Mouse (Mus musculus): Measurements from ENCODE around the gene Tmem254c.
"Not testable (repeated sequence)": the region's sequence is repeated elsewhere in the genome, so short reads cannot be mapped to it uniquely, and the experiment has no call there.

Gene Tmem254c

DNA sequence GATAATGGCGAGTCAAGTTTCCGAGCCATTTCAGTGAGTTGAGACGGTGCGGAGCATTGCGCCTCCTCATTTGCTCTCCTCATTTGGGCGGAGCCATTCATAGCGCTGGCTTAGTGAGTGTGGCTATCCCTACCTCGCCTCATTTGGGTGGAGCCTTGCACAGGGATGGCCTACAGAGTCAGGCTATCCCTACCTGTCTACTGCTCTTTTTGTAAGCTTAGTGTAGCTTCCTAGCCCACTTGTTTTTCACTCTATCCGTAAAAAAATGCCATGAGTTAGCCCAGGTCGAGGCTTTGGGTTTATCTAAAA, at the start of gene Tmem254c:
Tmem254c (minus strand) TSS at position 31 of the 309 bp plus-strand sequence.
- DNase-seq (ENCODE audit: low spot score in 2 of 2) = not testable (repeated sequence)

DNA sequence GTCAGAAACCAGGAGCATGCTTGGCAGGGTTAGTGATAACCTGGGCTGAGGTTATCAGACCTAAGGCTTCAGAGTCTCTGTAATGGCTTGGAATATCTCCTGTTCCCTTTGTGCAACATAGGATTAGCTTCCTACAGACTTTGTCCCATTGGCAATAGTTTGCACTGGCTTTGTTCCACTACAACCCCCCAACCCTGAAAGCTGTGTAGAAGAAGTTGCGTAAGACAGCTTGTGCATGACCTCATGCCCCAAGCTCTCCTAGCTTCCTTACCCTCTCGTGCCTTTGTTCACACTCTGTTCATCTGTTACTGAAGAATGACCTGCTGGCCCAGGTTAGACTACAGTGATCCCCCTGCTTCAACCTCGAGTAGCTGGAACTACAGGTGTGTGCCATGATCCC, 30.5 kb upstream of the Tmem254c start:
- DNase-seq (ENCODE audit: low spot score in 2 of 2) = not testable (repeated sequence)

DNA sequence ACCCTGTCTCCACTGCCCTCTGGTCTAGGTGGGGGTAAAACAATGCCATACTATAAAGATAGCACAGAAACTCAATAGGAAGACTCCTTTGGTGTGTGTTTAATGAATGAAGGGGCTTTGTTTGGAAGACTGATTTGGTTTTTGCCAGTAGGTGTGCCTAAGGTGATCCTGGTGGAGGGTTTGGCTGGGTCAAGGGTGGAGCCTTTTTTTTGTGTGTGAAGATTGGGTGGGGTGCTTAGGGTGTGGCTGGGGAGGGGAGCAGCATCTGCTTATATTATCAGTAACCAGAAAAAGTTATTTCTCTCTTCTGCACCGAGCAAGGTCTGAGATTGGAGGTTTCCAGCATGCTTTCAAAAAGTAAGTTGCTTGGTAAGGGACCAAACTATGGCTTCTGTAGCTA, 14.8 kb upstream of the Tmem254c start, which contains the start of gene Cphx3:
Cphx3 (plus strand) TSS at position 301 of the 400 bp plus-strand sequence.
- DNase-seq (ENCODE audit: low spot score in 2 of 2) = not testable (repeated sequence)

DNA sequence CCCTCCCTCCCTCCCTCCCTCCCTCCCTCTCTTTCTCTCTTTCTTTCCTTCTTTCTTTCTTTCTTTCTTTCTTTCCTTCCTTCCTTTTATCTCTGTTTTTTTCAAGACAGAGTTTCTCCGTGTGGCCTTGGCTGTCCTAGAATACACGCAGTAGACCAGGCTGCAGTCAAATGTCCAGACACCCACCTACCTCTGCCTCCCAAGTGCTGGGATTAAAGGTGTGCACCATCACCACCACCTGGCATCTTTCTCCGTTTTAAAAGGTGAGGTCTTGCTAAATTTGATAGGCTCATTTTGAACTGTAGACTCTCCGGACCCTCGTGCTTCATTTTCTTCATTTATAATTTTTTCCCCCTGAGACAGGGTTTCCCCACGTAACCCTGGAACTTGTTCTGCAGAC, 14.1 kb upstream of the Tmem254c start, which contains the start of gene Cphx2:
Cphx2 (plus strand) TSS at position 301 of the 400 bp plus-strand sequence.
- not testable (repeated sequence) for DNase-seq (ENCODE audit: low spot score in 2 of 2)

DNA sequence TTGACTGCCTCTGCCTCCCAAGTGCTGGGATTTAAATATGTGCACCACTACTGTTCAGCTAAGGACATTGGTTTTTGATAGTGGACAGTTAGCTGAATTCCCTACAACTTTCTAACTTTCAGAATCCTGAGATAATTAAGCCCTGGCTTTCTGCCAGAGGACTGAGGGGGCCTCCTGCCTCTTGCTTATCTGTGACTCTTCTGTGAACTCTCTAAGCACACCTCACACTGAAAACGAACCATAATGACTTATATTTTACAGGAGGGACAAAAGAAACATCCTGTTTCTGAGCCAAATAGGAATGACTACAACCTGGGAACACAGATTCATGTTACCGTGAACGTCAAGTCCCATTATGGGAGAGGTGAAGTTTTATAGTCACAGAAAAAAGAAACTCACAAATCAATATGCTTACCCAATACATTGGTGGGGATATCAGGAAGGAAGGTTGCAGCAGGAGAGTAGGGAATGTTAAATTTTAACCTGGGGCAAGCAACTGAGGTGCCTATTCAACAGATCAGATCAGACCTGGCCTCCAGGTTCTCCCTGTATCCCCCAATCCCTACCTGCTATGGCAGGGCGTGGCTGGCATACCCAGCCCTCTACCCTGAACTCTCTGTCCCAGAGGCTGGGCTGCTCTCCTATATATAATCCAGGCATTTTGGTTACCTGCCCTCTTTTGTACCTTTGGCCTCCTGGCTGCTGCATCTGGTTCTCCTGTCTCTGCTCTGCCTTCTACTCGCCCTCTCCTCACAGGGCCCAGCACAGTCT, 9.7 kb upstream of the Tmem254c start:
- DNase-seq (ENCODE audit: low spot score in 2 of 2) = not testable (repeated sequence)

DNA sequence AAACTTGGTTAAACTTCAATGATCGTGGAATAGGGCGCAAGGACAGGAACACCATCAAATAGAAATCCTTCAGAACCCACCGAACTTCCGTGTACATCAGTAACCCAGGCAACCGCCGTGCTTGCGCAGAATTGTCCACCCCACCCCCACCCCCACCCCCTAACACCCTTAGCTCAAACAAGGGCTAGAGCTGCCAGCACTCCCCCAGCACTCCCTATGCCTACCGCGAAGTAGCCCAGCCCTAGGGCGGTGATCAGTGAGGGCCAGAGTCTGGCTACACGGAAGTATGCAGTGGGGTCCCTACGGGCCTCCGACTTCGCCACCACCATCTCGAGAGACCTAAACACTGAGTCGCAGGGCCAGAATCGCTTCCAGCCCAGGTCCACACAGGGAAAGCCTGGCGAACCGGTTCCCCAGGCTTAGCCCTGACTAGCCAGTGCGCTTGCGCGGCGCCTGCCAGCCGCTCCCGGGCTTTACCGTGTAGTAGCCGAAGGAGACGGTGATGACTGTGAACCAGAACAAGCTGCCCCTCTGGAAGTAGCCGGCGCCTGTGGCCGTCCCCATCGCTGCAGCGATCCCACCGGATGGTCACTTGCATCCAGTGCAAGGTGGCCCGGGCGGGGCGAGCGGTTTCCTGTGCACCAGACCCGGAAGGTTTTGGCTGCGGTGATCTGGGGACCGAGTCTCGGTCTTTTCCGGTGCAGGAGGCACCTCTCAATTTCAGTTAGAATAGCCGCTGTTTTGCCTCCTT, 406 bp downstream of the Tmem254c start:
- DNase-seq (ENCODE audit: low spot score in 2 of 2) = not testable (repeated sequence)

DNA sequence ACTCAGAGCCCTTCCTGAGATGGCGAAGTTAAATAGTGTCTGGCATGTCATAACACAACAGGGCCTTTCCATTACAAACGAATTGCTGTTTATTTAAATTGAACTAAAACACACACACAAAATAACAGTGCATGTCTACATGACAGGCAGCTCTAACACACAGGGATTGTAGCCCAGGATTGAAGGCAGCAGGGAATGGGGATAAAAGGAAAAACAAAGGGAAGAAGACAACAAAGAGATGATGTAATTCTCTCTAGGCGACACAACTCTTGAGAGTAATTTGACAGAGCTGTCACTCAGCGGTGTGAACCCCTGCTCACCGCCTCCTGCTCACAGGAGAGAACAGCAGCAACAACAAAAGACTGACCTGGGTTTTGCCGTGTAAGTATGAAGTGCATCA, 7.8 kb downstream of the Tmem254c start:
- not testable (repeated sequence) for DNase-seq (ENCODE audit: low spot score in 2 of 2)

DNA sequence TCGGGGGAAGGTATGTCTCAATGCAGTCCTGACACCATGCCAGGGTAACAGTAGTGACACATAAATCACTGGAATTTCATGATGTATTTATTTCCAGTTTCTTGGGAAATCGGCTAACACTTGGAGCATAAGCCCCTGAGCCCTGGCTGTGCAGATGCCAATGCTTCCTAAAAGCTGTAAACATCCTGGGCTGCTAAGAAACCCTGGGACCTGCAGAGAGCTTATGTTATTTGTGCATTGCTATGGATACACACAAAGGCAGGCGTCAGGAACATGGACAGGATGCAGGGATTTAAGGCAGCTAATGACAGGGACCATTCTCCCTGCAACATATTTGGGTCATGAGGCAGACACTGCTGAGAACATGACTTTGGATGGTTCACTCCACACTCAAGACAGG, 9.0 kb downstream of the Tmem254c start:
- not testable (repeated sequence) for DNase-seq (ENCODE audit: low spot score in 2 of 2)

DNA sequence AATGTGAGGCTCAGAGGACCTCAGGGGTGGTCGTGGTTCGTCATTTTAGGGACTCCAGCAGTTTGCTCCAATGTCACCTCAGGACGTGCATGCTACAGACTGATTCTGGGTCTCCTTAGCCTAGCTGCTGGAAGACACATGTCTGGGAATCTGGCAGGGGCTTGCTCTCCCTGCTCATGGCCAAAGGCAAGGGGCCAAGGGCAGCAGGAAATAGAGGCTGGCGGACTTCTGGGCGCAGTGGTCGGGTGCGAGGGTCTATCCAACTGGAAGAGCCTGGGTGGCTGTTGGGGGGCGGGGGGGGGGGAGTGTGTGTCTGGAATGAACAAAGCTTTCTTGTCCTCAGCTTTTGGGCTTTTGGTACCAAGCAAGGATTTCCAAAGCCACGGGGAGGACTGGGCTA, 18.4 kb downstream of the Tmem254c start:
- not testable (repeated sequence) for DNase-seq (ENCODE audit: low spot score in 2 of 2)

DNA sequence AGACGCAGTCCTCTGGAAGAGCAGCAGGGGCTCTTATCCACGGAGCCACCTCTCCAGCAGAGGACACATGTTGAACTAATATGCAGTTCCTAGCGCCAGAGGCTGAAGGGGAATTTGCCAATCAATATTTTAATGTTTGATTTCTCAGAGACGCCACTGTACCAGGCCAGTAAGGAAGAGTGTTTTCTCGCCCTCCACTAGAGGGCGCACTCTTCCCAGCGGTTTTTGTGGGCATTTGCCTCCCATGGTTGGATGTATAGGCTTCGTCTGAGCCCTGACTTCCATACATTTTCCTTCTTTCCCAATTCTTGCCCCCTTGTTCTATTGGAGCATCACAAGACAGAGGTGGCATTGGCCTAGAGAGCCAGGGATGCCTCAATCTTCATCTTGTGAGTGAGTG, 20.1 kb downstream of the Tmem254c start:
- DNase-seq (ENCODE audit: low spot score in 2 of 2) = not testable (repeated sequence)

DNA sequence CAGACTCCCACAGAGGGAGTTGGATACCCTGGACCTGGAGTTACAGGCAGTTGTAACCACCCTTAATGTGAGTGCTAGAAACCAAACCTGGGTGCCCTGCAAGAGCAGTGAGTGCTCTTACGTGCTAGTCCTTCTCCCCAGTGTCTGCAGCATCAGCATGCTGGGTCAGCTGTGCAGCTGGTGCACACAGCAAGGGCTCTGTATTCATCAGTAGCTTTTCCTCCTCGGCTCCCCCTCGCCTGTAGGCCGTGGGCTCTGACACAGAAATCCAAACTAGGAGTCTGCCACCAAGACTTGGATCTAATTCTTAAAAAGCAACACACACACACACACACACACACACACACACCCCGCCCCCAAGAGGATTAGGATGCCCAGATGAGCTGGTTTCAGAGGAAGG, 22.1 kb downstream of the Tmem254c start:
- not testable (repeated sequence) for DNase-seq (ENCODE audit: low spot score in 2 of 2)

DNA sequence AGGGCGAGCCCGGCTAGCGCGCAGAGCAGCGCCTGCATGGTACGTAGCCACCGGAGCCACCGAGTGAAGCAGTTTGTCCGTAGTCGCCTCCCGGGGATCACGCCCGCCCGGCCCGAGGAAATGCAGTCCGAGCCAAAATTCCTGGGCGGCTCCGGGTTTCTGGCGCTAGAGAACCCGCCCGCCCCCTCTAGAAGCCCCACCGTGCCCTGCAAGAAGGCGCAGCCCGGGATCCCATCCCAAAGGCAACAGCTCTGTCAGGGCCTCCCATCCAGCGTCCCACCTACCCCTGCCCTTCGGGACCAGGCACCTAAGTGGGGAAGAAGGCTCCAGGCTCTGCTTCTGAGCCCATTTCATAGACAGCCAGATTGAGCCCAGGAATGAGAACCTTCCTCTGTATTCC, 24.5 kb downstream of the Tmem254c start, which contains the start of gene Gm9780:
Gm9780 (minus strand) TSS at position 101 of the 400 bp plus-strand sequence.
- not testable (repeated sequence) for DNase-seq (ENCODE audit: low spot score in 2 of 2)

DNA sequence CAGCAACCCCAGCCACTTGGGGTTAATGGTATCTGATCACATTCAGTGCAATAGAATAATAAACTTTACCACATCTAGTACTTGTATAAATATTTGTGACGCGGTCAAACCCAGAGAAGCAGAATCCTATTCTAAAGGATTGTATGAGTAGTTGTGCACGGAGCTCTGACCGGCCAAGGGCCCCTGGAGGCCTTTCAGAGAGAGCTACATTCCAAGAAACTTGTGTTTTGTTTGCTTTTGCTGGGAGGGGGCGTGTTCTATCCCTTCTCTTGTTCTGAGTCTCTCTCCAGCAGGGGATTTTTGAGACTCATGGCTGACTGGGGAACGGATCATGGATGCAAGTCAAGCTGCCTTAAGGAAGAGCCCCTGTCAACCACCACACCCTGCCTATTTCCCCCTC, 31.7 kb downstream of the Tmem254c start:
- not testable (repeated sequence) for DNase-seq (ENCODE audit: low spot score in 2 of 2)

DNA sequence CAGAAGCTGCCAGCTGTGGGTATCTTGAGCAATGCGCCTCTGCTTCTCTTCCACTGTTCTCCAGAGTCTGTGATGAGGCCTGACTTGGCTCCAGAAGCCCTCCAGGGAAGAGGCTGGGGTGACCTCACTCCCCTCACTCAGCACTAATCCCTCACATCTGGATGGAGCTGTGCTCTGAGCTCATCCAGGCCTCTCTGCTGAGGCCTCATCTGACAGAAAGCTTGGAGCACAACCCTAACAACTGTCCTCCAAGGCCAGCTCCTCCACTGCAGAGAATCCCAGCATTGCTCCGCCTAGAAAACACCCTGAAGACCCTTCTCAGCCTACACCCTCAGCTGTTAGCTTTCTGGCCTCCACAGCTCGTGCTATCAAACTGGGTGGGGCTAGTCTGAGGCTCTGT, 32.8 kb downstream of the Tmem254c start:
- not testable (repeated sequence) for DNase-seq (ENCODE audit: low spot score in 2 of 2)

DNA sequence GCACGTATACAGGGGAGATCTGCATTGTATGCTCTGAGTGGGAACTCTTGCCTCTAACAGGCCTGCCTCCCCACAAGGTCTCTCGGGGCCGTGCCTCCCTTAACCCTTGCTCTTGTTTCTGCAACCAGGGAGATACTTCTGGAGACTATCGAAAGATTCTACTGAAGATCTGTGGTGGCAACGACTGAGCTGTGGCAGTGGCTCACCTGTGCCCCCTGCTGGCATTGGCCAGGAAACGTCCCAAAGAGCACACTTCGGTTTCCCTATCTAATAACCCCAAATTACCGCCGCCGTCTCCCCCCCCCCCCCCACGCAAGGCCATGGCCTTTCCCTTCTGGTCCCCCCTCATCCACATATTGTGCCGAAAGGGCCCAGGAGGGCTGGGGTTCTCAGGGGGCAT, 41.5 kb downstream of the Tmem254c start:
- not testable (repeated sequence) for DNase-seq (ENCODE audit: low spot score in 2 of 2)

DNA sequence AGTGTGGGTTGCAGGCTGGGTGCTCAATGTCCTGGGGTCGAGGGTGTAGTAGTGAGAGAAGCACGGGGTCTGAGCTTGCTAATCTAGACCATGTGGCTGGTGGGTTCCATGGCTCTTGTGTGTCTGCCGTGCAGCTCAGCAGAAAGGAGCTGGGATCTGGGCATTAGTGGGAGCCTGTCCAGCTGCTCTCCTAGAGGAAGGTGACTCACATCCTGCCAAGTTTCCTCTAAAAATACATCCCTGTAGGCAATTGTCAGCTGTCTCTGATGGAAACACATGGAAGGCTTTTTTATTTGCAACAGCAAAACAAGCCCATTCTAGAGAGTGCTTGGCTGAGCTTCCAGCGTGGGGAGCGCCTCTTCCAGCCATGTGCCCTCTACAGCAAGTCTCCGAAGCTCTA, 44.3 kb downstream of the Tmem254c start:
- not testable (repeated sequence) for DNase-seq (ENCODE audit: low spot score in 2 of 2)

DNA sequence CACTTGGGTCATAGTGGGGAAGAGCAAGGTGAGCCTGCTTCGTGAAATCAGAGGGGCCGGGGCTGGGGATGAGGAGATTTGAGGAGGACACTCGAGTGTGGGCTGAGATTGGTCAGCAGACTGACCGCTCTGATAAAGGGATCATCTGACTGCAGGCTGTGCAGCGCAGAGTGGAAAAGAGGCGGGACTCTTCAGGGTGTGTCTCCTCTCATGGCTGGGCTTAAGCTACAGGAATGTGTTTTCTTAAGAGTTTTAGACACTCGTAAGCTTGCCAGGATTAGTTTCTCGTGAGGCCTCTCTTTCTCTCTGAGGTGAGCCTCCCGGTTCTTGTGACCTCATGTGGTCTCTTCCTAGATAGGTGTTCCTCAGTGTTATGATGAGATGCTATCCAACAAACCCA, 45.6 kb downstream of the Tmem254c start:
- not testable (repeated sequence) for DNase-seq (ENCODE audit: low spot score in 2 of 2)

DNA sequence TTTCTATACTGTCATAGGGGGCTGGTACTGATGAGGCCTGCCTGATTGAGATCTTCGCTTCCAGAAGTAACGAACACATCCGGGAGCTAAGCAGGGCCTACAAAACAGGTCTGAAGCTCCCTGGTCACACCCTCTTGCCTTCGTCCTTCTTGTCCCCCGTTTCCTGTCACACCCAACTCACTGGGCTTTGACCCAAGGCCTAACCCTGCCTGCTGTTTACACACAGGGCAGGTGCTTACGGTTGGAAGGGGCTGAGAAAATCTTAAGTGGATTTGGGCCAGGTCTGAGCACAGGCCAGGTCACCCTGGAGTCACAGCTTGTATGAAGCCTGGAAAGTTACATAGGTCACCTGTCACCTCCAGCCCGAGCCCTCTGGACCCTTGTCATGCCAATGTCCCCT, 50.7 kb downstream of the Tmem254c start:
- DNase-seq (ENCODE audit: low spot score in 2 of 2) = not testable (repeated sequence)

Data from right cerebral cortex, postnatal 36 days (tissue).